Mouse (Mus musculus) C2C12 (cell line): ENCODE measurements around the gene Rrp8. TPM values are rescaled to one million over a fixed set of nuclear protein-coding genes. Genes with fewer than 3 reads are reported as not detected.
A peak's percentile ranks its signal among the peaks of the same experiment; 100 is the strongest.
"Not testable (repeated sequence)": the region's sequence is repeated elsewhere in the genome, so short reads cannot be mapped to it uniquely, and the experiment has no call there.

Source experiments
- H3K27me3 ChIP-seq: one replicate; pipeline ENCODE4 v1.6.1; 2011; ENCODE audit not compliant: control insufficient read depth, insufficient read depth, insufficient read length
- H3K36me3 ChIP-seq: one replicate; pipeline ENCODE4 v1.6.1; 2011; ENCODE audit not compliant: control insufficient read depth, insufficient read depth
- H3K4me3 ChIP-seq: one replicate; pipeline ENCODE4 v1.5.1; 2011; ENCODE audit warnings: mild to moderate bottlenecking, control low read depth; ENCODE audit not compliant: poor library complexity, insufficient read depth, severe bottlenecking
- H3K79me2 ChIP-seq: one replicate; pipeline ENCODE4 v1.6.1; 2011; ENCODE audit not compliant: control insufficient read depth, insufficient read depth
- H3K79me3 ChIP-seq: one replicate; pipeline ENCODE4 v1.6.1; 2011; ENCODE audit warnings: low read depth, control low read depth
- H3ac ChIP-seq: one replicate; pipeline ENCODE3; 2011; ENCODE audit warnings: low read depth; ENCODE audit not compliant: control insufficient read depth, insufficient read length
- CEBPB ChIP-seq: IDR thresholded peaks from one replicate; pipeline ENCODE4 v1.6.1; 2011; ENCODE audit warnings: low read depth, mild to moderate bottlenecking, control low read depth, moderate library complexity
- CTCF ChIP-seq: IDR thresholded peaks from one replicate; pipeline ENCODE4 v1.5.1; 2011; ENCODE audit not compliant: control insufficient read depth, insufficient read depth, insufficient read length
- FOSL1 ChIP-seq: IDR thresholded peaks from one replicate; pipeline ENCODE4 v1.8.0; 2011; ENCODE audit warnings: mild to moderate bottlenecking, low read length; ENCODE audit not compliant: poor library complexity, insufficient read depth, severe bottlenecking
- MAX ChIP-seq: IDR thresholded peaks from one replicate; pipeline ENCODE4 v1.6.1; 2011; ENCODE audit warnings: mild to moderate bottlenecking, control low read depth
- MYOD1 ChIP-seq: IDR thresholded peaks from one replicate; pipeline ENCODE4 v1.6.1; 2011; ENCODE audit warnings: low read depth; ENCODE audit not compliant: control insufficient read depth, insufficient read length
- MYOG ChIP-seq: IDR thresholded peaks from one replicate; pipeline ENCODE4 v1.6.1; 2011; ENCODE audit not compliant: control insufficient read depth, insufficient read length; ENCODE audit errors: extremely low read depth
- USF1 ChIP-seq: IDR thresholded peaks from one replicate; pipeline ENCODE4 v1.6.1; 2011; ENCODE audit warnings: low read depth, mild to moderate bottlenecking, control low read depth, moderate library complexity
- polyA plus RNA-seq: library from polyadenylated mRNA; unstranded; fragments of >200 nt; fragmentation: generic; extraction: Trizol; gene quantifications from one replicate; pipeline ENCODE4 v1.2.1, GENCODE M21; 2012; ENCODE audit warnings: missing spikeins

Gene Rrp8
- polyA plus RNA-seq, 1 experiment: 35.8 TPM

DNA sequence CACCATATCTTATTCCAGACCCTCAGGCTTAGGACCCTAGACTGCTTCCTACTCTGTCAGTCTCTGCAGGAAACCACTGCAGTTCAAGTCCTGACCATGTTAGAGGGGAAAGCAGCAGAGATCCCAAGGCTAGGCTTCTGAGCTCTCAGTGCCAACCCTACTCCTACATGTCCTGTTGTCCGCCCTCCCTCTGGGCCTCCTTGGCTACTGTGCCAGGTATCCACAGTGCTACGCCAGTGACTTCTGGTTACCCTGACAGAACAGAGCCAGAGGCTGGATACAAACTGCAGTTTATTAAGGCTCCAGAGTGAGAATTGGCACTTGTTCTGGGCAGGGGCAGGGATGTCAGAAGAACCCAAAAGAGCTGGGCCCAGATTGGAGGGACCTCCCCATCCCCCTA, 15.5 kb upstream of the Rrp8 start:
- H3ac ChIP-seq: no peak overlapping the region
- H3K4me3 ChIP-seq: no peak overlapping the region
- H3K36me3 ChIP-seq: peaks cover 4% of the 10 kb centered on the region

GRCm38 (mm10) chr7:105751491-105752433, 14.6 kb upstream of the Rrp8 start, which contains the start of gene Tpp1:
Tpp1 (minus strand) TSS chr7:105752235.
- no peak for TF ChIP-seq MAX
- TF ChIP-seq USF1: peak; percentile 99
- TF ChIP-seq CEBPB: no peak
- TF ChIP-seq FOSL1: no peak
- Histone ChIP-seq H3ac (peak within 1 kb of the TSS; percentile 86), H3K4me3 (peak within 1 kb of the TSS; percentile 50), H3K36me3 (peaks cover 4% of the 10 kb centered on the region), H3K79me3 (peaks cover 7% of the 10 kb centered on the region), H3K27me3 (peaks cover 4% of the 10 kb centered on the region), H3K79me2 (peaks cover 11% of the 10 kb centered on the region)

More for the DNA sequence above, 15.5 kb upstream of the Rrp8 start:
- Histone ChIP-seq H3K79me3 (peaks cover 7% of the 10 kb centered on the region), H3K79me2 (peaks cover 11% of the 10 kb centered on the region), H3K27me3 (peaks cover 4% of the 10 kb centered on the region)
- no peak for TF ChIP-seq CTCF
- no peak for TF ChIP-seq USF1
- no peak for TF ChIP-seq MYOD1
- no peak for TF ChIP-seq MYOG
- TF ChIP-seq FOSL1: no peak
- no peak for TF ChIP-seq MAX
- no peak for TF ChIP-seq CEBPB

DNA sequence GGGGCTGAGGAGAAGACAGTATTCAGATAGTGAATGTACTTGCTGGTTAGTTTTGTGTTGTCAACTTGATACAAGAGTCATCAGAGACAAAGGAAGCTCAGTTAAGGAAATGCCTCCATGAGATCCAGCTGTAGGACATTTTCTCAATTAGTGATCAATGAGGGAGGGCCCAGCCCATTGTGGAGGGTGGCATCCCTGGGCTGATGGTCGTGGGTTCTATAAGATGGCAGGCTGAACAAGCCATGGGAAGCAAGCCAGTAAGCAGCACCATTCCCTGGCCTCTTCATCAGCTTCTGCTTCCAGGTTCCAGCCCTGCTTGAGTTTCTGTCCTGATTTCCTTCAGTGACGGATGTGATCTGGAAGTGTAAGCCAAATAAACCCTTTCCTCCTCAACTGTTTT, 10.6 kb upstream of the Rrp8 start:
- peaks cover 12% of the 10 kb centered on the region for H3K36me3 ChIP-seq
- H3K79me2 ChIP-seq: peaks cover 25% of the 10 kb centered on the region
- H3K79me3 ChIP-seq: peaks cover 12% of the 10 kb centered on the region
- no peak overlapping the region for H3K4me3 ChIP-seq
- H3ac ChIP-seq: no peak overlapping the region
- no peak for TF ChIP-seq CEBPB
- TF ChIP-seq MYOD1: no peak
- no peak for TF ChIP-seq FOSL1
- TF ChIP-seq MYOG: no peak
- TF ChIP-seq USF1: no peak
- TF ChIP-seq MAX: no peak
- no peak for TF ChIP-seq CTCF
- no peaks in the 10 kb centered on the region for H3K27me3 ChIP-seq

DNA sequence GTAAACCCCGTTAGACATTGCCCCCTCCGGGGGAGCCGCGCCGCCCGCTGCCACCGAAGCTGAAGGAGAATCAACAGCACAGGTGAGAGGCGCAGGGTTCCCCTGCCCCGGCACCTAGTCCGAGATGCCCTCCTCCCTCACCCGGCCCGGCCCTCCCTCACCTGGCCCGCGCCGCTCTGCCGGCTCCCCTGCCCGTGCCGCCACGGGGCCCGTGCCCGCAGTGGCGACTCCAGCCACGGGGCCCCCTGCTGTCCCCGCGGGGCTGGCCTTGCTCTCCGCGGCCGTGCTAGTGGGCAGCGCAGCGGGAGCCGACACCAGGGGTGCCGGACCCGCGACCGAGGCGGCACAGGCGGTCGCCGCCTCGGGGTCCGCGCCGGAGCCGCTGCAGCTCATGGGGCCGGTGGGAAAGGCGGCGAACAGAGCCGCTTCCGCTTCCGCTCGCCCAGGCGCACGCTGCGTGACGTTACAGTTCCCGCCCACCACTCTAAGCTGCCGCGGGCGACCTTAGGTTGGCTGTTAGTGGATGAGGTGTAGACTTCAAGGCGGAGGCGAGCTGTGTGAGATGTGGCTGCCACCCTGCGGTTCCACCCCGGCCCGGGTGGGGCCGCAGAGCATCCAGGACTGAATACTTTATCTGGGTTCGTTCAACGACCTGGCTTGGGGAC, 6.9 kb upstream of the Rrp8 start, which contains the start of gene Taf10:
Taf10 (minus strand) TSS at position 436 of the 665 bp plus-strand sequence.
- Histone ChIP-seq H3K36me3 (peaks cover 44% of the 10 kb centered on the region), H3K79me2 (peaks cover 40% of the 10 kb centered on the region)

DNA sequence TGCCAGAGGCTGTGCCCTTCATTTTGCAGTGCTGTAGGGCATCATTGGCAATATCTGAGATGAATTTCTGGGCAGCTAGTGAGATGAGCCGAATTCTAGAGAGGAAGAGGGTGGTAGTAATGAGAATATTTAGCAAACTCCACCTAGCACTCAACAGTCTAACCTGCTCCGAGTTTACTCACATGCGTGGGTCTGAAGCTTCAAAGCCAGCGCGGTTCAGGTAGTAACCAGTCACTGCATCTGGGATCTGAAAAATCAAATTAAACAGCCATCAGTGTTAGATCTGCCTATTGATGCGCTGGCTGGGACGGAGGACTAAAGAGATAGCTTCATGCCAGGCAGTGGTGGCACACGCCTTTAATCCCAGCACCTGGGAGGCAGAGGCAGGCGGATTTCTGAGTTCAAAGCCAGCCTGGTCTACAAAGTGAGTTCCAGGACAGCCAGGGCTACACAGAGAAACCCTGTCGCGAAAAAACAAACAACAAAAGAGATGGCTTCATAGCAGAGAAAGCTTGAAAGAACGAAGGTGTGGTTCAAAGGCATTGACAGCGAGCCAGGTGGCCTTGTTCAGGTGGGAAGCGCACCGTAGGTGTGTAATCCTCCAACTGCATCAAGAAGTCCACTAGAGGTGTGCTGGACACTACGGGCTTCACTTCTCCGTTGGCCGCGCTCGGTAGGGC, 6.2 kb upstream of the Rrp8 start:
- not testable (repeated sequence) for H3K27me3 ChIP-seq
- H3K79me3 ChIP-seq: peaks cover 19% of the 10 kb centered on the region
- H3K79me2 ChIP-seq: peaks cover 45% of the 10 kb centered on the region
- H3K36me3 ChIP-seq: peaks cover 44% of the 10 kb centered on the region
- H3K4me3 ChIP-seq: peak overlapping the region; percentile 63
- H3ac ChIP-seq: peak overlapping the region; percentile 93

More for the DNA sequence above, 6.9 kb upstream of the Rrp8 start, which contains the start of gene Taf10:
- TF ChIP-seq FOSL1 (no peak), CTCF (peak; percentile 19), MAX (peak; percentile 58)
- no peaks in the 10 kb centered on the region for H3K27me3 ChIP-seq
- H3K4me3 ChIP-seq: peak within 1 kb of the TSS; percentile 63
- H3K79me3 ChIP-seq: peaks cover 18% of the 10 kb centered on the region
- H3ac ChIP-seq: peak within 1 kb of the TSS; percentile 93

GRCm38 (mm10) chr7:105742539-105743215, 5.5 kb upstream of the Rrp8 start:
- H3K79me3 ChIP-seq: peaks cover 25% of the 10 kb centered on the region
- H3K4me3 ChIP-seq, H3ac ChIP-seq, H3K27me3 ChIP-seq: not testable (repeated sequence)
- peaks cover 40% of the 10 kb centered on the region for H3K36me3 ChIP-seq
- peaks cover 52% of the 10 kb centered on the region for H3K79me2 ChIP-seq
